Mouse (Mus musculus): Measurements from ENCODE around the gene Sergef. TPM values are rescaled to one million over a fixed set of nuclear protein-coding genes. Genes with fewer than 3 reads are reported as not detected.

The Sergef gene
- total RNA-seq, 2 experiments from 2014 or later: 47.3 to 54.1 TPM

DNA sequence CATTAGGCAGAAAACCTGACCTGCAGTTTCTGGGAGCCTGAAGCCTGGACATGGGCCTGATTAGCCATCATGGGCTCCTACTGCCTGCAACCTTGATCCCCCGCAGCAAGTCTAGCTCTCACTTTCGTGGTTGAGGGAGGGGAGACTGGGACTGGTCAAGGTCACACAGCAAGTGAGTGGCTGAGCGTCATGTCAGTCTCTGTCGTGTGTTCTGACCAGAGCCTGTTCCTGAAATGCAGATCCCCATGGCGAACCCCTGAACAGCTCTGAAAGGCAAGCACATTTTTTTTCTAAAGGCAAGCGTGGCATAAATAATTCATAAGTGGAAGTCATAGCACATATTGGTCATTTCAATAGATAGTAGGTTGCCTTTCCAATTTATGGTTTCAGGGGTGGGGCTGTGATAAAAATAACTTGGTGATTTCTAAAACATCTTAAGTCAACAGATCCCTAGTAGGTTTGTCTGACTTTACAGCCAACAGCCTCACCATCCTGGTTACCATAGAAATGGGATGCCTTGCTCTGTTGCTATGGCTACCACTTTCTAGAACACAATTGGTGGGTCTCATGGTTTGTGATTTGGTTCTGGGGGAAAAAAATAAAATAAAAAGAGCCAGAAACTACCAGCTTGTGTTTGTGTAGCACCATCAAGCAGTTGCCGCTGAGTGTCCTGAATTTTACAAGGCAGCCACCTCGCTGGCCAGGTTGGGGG is 217.4 kb downstream of the Sergef start:
- DNase-seq (ENCODE audit: low spot score in 2 of 2): peak in 1 of 2 experiments; percentile 80
- TF ChIP-seq CTCF (conservative IDR thresholded peaks at IDR 0.05): no peak
- H3K27ac ChIP-seq: peak overlapping the region; percentile 92
- H3K4me3 ChIP-seq: peak overlapping the region; percentile 29; the same call in 1 of the 2 replicates

DNA sequence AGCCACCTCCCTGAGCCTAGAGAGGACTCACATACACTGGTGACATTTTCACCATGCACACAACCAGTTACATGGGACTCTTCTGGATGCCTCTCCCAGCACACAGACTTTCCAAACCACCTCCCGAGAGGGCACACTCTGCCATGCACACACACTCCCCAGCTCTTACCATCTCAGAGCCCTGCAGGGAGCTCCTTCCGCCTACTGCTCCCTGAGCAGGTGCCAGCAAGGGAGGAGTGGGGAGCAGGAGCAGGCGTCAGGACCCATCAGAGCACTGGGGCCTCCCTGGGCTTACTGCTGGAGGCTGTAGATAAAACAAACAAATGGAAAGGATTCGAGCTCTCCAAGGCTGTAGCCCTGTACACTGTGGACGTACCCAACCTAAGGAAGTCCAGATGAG is 218.1 kb downstream of the Sergef start:
- Histone ChIP-seq H3K4me3 (no peak overlapping the region), H3K27ac (peak overlapping the region; percentile 92)
- TF ChIP-seq CTCF (conservative IDR thresholded peaks at IDR 0.05): no peak
- DNase-seq (ENCODE audit: low spot score in 2 of 2): no peak

DNA sequence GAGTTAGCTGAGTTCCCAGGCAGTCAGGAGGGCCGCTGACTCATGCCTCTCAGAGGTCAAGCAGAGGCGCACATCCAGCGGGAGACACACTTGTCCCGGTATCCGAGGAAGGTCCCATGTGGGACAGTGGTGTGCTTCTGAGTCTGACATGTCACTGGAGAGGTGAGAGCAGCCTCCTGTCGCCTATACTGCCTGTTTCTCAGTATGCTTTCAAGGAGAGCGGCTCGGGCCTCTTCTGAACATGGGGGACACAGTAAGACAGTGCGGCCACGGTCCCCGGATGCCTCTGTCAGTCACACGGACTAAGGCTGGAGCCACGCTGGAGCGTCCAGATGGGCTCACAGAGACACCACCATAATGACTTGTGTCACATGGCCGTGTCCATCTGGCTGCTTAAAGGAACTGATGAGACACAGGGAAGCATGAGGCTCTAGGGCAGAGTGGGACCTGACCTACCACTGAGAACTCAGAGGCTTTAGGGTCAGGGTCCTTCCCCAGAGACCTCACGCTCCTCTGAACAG is 221.4 kb downstream of the Sergef start:
- Histone ChIP-seq H3K4me3 (no peak overlapping the region), H3K27ac (peak overlapping the region; percentile 72)
- no peak for DNase-seq (ENCODE audit: low spot score in 2 of 2)
- no peak for TF ChIP-seq CTCF (conservative IDR thresholded peaks at IDR 0.05)

DNA sequence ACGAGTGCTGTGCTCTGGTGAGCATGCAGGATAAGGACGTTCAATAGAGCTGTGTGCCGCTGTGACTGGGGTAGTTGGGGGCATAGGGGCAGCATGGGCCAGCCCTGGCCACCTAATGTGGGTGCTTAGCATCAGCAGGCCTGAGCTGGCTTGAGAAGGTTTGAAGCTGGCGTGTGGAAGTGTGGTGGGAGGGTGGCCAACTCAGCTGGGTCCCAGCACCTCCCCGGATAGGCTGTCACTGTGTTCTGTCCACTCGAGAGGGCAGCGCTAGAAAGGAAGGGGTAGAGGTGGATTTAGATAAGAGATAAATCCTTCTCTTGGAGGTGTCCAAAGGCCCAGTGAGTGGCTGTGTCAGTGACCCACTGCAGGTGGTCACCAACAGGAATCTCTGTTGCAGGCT is 222.1 kb downstream of the Sergef start:
- DNase-seq (ENCODE audit: low spot score in 2 of 2): no peak
- 0 out of 2 replicates have a peak overlapping the region, but pooled peaks have one; percentile 20 for H3K27ac ChIP-seq
- TF ChIP-seq CTCF (conservative IDR thresholded peaks at IDR 0.05): no peak
- H3K4me3 ChIP-seq: no peak overlapping the region

GRCm38 (mm10) chr7:46415818-46416425 is 223.7 kb downstream of the Sergef start:
- Histone ChIP-seq H3K4me3 (no peak overlapping the region; the same call in 1 of the 2 replicates), H3K27ac (peak overlapping the region; percentile 84)
- TF ChIP-seq CTCF (conservative IDR thresholded peaks at IDR 0.05): no peak
- peak in 1 of 2 experiments; percentile 42 for DNase-seq (ENCODE audit: low spot score in 2 of 2)

DNA sequence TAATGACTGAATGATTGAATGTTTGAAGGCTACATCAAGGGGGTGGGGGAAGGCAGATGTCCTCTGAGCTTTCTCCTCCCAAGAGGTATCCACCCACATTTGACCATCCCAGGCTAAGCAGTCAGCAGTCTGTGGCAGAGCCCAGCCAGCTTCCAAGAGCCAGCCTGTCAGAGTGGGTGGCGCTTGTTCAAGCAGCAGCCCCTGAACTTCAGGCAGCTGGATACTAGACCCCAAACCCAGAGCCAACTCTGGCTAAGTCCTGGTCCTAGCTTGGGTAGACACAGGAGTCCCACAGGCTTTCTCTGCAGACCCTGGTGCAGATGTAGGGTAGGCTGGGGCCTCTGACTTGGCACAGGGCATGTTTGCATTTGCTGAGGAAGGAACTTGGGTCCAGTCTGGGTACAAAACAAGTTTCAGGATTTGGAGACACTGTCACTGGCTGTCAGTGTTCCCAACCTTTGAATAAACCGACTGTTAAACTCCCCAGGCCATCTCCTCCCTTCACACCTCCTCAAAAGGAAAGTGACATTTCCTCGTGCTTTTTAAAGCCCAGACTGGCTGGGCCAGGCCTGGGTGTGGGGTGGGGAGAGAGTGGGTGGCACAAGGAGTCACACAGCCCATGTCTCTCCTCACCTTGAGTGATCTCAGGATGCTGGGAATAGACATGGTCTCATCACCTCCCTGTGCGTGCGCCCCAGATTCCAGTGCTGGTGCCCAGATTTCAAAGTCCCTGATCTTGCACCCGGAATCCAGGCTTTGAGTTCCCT is 225.5 kb downstream of the Sergef start:
- no peak for TF ChIP-seq CTCF (conservative IDR thresholded peaks at IDR 0.05)
- no peak for DNase-seq (ENCODE audit: low spot score in 2 of 2)
- Histone ChIP-seq H3K27ac (peak overlapping the region; percentile 84; the same call in 1 of the 2 replicates), H3K4me3 (no peak overlapping the region)

DNA sequence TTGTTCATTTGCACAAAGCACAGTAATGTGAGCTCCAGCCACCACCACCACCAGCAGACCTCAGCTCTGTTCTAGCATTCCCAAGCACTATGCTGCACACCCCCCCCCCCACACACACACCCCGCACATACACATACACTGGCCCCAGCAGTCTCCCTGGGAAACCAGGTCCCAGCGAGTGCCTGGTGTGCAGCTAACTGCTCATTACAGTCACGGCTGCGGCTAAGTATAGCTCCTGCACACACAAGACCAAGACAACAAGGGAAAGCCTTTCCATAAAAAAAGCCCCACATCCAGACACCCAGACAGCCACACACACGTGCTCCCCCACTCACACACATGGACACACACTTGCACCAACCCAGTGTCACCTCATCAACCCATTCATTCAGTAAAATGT is 226.8 kb downstream of the Sergef start:
- DNase-seq (ENCODE audit: low spot score in 2 of 2): no peak
- Histone ChIP-seq H3K4me3 (no peak overlapping the region), H3K27ac (peak overlapping the region; percentile 43; the same call in 1 of the 2 replicates)
- no peak for TF ChIP-seq CTCF (conservative IDR thresholded peaks at IDR 0.05)

GRCm38 (mm10) chr7:46410727-46411126 is 228.9 kb downstream of the Sergef start:
- DNase-seq (ENCODE audit: low spot score in 2 of 2): no peak
- no peak overlapping the region for H3K4me3 ChIP-seq

DNA sequence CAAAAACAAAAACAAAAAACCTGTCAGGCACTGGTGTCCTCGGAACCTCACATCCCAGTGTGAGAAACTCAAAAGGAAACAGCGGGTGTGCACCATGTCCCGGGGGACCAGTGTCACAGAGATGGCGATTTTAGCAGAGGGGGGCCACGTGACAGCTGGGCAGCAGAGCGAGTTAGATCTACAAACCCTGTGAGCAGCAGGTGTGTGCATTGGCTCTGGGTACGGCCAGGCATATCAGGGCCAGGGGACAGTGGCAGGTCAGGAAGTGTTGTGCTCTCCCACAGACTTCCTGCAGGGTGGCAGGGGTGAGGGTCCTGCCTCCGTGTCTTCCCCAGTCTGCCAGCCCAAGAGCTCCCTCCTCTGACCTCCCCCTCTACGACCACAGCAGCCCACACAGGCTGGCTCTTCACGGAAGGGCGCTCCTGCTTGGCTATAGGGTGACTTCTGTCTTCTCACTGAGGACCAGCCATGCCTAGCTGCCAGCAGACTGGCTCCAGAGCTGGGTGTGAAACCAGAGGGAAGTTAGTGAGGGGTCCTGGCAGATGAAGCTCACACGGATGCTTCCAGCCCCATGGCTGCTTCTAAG is 230.3 kb downstream of the Sergef start:
- DNase-seq (ENCODE audit: low spot score in 2 of 2): no peak
- Histone ChIP-seq H3K27ac (peak overlapping the region; percentile 21; the same call in 1 of the 2 replicates), H3K4me3 (no peak overlapping the region)

More at GRCm38 (mm10) chr7:46410727-46411126, 228.9 kb downstream of the Sergef start:
- TF ChIP-seq CTCF (conservative IDR thresholded peaks at IDR 0.05): no peak
- peak overlapping the region; percentile 6; the same call in 1 of the 2 replicates for H3K27ac ChIP-seq

GRCm38 (mm10) chr7:46408606-46409005 is 231.0 kb downstream of the Sergef start:
- DNase-seq (ENCODE audit: low spot score in 2 of 2): no peak
- Histone ChIP-seq H3K4me3 (no peak overlapping the region), H3K27ac (peak overlapping the region; percentile 21; the same call in 1 of the 2 replicates)
- no peak for TF ChIP-seq CTCF (conservative IDR thresholded peaks at IDR 0.05)

More for the DNA sequence above, 230.3 kb downstream of the Sergef start:
- TF ChIP-seq CTCF (conservative IDR thresholded peaks at IDR 0.05): no peak

DNA sequence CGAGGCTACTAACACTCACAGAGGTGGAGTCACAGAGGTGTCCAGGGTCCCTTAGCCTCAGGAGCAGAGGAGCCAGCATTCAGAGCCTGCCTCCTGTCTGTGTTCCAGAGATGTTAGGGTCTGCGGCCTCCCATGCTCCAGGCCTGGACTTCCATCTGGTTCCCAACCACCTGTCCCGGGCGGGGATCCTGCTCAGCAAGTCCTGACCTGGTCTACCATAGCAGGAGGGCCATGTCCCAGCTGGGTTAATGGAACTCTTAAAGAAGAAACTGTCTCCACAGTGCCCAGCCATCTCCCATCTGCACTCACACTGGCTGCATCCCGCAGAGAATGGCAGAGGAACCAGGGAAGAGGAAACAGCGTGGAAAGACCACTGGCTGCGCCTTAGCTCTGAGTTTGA is 234.9 kb downstream of the Sergef start:
- no peak overlapping the region; the same call in 1 of the 2 replicates for H3K27ac ChIP-seq

More for the DNA sequence above, 234.9 kb downstream of the Sergef start:
- no peak for DNase-seq (ENCODE audit: low spot score in 2 of 2)
- no peak for TF ChIP-seq CTCF (conservative IDR thresholded peaks at IDR 0.05)
- no peak overlapping the region for H3K4me3 ChIP-seq

Measured in layer of hippocampus, adult 2 months (tissue).